Mouse (Mus musculus): ENCODE data around the gene Pfkl. TPM values are rescaled to one million over a fixed set of nuclear protein-coding genes. Genes with fewer than 3 reads are reported as not detected.
"Not testable (repeated sequence)": the region's sequence is repeated elsewhere in the genome, so short reads cannot be mapped to it uniquely, and the experiment has no call there.

Pfkl gene
- total and polyA plus RNA-seq, 3 experiments: 84.8 to 267 TPM; not detected in 1

DNA sequence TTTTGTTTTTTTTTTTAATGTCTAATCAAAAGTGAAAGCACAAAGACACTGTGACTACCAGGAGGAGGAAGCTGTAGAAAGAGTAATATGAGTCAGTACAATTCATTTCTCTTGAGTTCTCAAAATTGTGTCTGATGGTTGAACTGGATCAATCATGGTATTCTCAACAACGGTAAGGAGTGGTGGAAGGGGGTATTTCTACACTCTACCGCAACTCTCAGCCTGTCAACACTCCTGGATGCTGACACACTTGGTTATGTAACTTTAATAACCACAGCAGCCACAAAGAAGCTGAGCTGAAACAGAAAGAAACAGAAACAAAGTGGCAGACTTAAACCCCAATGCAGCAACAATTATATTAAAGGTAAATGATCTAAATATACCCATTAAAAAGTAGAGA lies 47.2 kb downstream of the Pfkl start:
- no peaks in the 10 kb centered on the region for H3K27me3 ChIP-seq (ENCODE audit: control insufficient read depth in 1 of 2, insufficient read depth in 2 of 2, low read length in 2 of 2)
- TF ChIP-seq MAX (IDR thresholded peaks at IDR 0.05; ENCODE audit: low read length) (no peak), POLR2AphosphoS2 (IDR thresholded peaks at IDR 0.05; ENCODE audit: low read length) (no peak), E2F4 (IDR thresholded peaks at IDR 0.05; ENCODE audit: borderline replicate concordance, low read depth, low read length) (no peak), ZMIZ1 (IDR thresholded peaks at IDR 0.05; ENCODE audit: low read depth, low read length) (no peak), SIN3A (IDR thresholded peaks at IDR 0.05; ENCODE audit: low read length) (no peak), GABPA (IDR thresholded peaks at IDR 0.05; ENCODE audit: low read depth, low read length) (no peak)
- H3K9me3 ChIP-seq (replicated peaks; ENCODE audit: insufficient read depth, low read length): no peaks in the 10 kb centered on the region

DNA sequence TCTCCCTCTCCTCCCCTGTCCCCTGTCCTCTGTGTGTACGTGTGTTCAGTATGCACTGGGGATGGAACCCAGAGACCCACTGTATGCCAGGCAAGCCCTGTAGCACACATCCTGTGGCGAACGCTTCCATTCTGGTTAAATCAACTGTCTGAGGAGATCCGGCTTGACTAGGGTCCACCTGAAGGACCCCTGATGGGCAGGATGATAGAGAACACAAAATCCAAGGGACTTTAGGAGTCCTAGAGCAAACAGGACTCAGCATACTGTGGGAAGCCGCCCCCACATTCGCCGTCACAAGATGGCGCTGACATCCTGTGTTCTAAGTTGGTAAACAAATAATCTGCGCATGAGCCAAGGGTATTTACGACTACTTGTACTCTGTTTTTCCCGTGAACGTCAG lies 59.4 kb downstream of the Pfkl start:
- H3K4me1 ChIP-seq (ENCODE audit: control insufficient read depth in 1 of 2, insufficient read depth in 2 of 2, low read length in 2 of 2); H3K27me3 ChIP-seq (ENCODE audit: control insufficient read depth in 1 of 2, insufficient read depth in 2 of 2, low read length in 2 of 2); H3K36me3 ChIP-seq (ENCODE audit: control insufficient read depth in 1 of 2, insufficient read depth in 2 of 2, low read length in 2 of 2); H3K79me2 ChIP-seq (ENCODE audit: control insufficient read depth, insufficient read depth, low read length, poor library complexity); H3K9me3 ChIP-seq (replicated peaks; ENCODE audit: insufficient read depth, low read length): not testable (repeated sequence)
- Histone ChIP-seq H3K9ac (ENCODE audit: control insufficient read depth, low read depth, low read length, poor library complexity, severe bottlenecking) (peak overlapping the region; percentile 100), H3K27ac (ENCODE audit: control insufficient read depth, low read depth, low read length) (peak overlapping the region; percentile 94), H3K4me3 (ENCODE audit: control insufficient read depth in 1 of 2, insufficient read depth in 1 of 2, low read depth in 2 of 2, low read length in 2 of 2) (peak overlapping the region; percentile 57 to 97)
- TF ChIP-seq HCFC1 (IDR thresholded peaks at IDR 0.05; ENCODE audit: low read depth, low read length) (peak; percentile 52; the same call in 1 of the 2 replicates), POLR2A (IDR thresholded peaks at IDR 0.05; ENCODE audit: control insufficient read depth in 1 of 2, insufficient read depth in 1 of 2, low read depth in 1 of 2, low read length in 2 of 2, poor library complexity in 1 of 2) (0 out of 4 replicates have a peak, but pooled peaks of 1 of the 2 experiments have one; percentile 24)
- peak; percentile 68 for DNase-seq (ENCODE audit: low read depth, low spot score)

More for the DNA sequence above, 47.2 kb downstream of the Pfkl start:
- no peak for DNase-seq (ENCODE audit: low read depth, low spot score)
- no peak overlapping the region for H3K4me3 ChIP-seq (ENCODE audit: control insufficient read depth in 1 of 2, insufficient read depth in 1 of 2, low read depth in 2 of 2, low read length in 2 of 2)
- H3K79me2 ChIP-seq (ENCODE audit: control insufficient read depth, insufficient read depth, low read length, poor library complexity): no peaks in the 10 kb centered on the region
- no peaks in the 10 kb centered on the region; a peak in 1 of 4 replicates for H3K36me3 ChIP-seq (ENCODE audit: control insufficient read depth in 1 of 2, insufficient read depth in 2 of 2, low read length in 2 of 2)
- no peak overlapping the region for H3K27ac ChIP-seq (ENCODE audit: control insufficient read depth, low read depth, low read length)
- peaks cover 0 to 2% of the 10 kb centered on the region in 2 experiments; a peak in 1 of 4 replicates for H3K4me1 ChIP-seq (ENCODE audit: control insufficient read depth in 1 of 2, insufficient read depth in 2 of 2, low read length in 2 of 2)
- H3K9ac ChIP-seq (ENCODE audit: control insufficient read depth, low read depth, low read length, poor library complexity, severe bottlenecking): no peak overlapping the region

DNA sequence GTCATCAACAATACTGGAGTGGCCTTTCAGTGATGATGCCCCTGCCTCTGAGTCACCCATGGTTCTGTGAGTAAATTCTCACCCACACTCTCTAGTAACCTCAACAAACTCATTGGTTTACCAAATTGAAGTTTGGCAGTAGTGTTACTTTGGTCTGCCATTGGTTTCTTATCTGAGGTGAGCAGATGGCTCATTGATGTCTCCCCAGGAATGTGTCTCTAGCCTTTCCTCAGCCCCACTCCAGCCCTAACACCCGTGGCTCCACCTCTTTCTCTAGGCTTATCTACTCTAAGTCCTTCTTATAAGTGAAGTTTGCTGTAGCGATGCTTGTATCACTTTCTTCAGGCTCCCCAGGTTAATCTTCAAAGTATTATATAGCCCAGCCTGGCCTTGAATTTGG lies 70.2 kb downstream of the Pfkl start:
- Histone ChIP-seq H3K79me2 (ENCODE audit: control insufficient read depth, insufficient read depth, low read length, poor library complexity) (no peaks in the 10 kb centered on the region), H3K27me3 (ENCODE audit: control insufficient read depth in 1 of 2, insufficient read depth in 2 of 2, low read length in 2 of 2) (no peaks in the 10 kb centered on the region)
- TF ChIP-seq MEF2A (IDR thresholded peaks at IDR 0.05; ENCODE audit: extremely low read depth, insufficient replicate concordance, low read depth, low read length, poor library complexity, severe bottlenecking) (no peak), UBTF (IDR thresholded peaks at IDR 0.05; ENCODE audit: borderline replicate concordance, insufficient read depth, low read depth, low read length) (no peak), NRF1 (IDR thresholded peaks at IDR 0.05; ENCODE audit: insufficient read depth, low read depth, low read length, poor library complexity, severe bottlenecking) (no peak), MAZ (IDR thresholded peaks at IDR 0.05; ENCODE audit: low read depth, low read length) (no peak), SIN3A (IDR thresholded peaks at IDR 0.05; ENCODE audit: low read length) (no peak; the same call in 1 of the 2 replicates), KAT2A (conservative IDR thresholded peaks at IDR 0.05; ENCODE audit: low read depth, low read length) (no peak), JUND (IDR thresholded peaks at IDR 0.05; ENCODE audit: low read depth, low read length) (0 out of 2 replicates have a peak, but pooled peaks have one; percentile 23), POLR2AphosphoS5 (IDR thresholded peaks at IDR 0.05; ENCODE audit: borderline replicate concordance, low read depth, low read length) (no peak), POLR2A (IDR thresholded peaks at IDR 0.05; ENCODE audit: control insufficient read depth in 1 of 2, insufficient read depth in 1 of 2, low read depth in 1 of 2, low read length in 2 of 2, poor library complexity in 1 of 2) (no peak), POLR2AphosphoS2 (IDR thresholded peaks at IDR 0.05; ENCODE audit: low read length) (no peak), ZKSCAN1 (IDR thresholded peaks at IDR 0.05; ENCODE audit: low read depth, low read length) (no peak), RAD21 (IDR thresholded peaks at IDR 0.05; ENCODE audit: low read depth, low read length) (no peak), MYB (IDR thresholded peaks at IDR 0.05; ENCODE audit: low read depth, low read length) (no peak), SMC3 (IDR thresholded peaks at IDR 0.05; ENCODE audit: low read depth, low read length) (no peak), TBP (IDR thresholded peaks at IDR 0.05; ENCODE audit: low read depth, low read length) (no peak), CHD2 (IDR thresholded peaks at IDR 0.05; ENCODE audit: low read length) (no peak), RCOR1 (IDR thresholded peaks at IDR 0.05; ENCODE audit: low read depth, low read length) (0 out of 2 replicates have a peak, but pooled peaks have one; percentile 29), CHD1 (IDR thresholded peaks at IDR 0.05; ENCODE audit: low read depth, low read length) (no peak), USF1 (IDR thresholded peaks at IDR 0.05; ENCODE audit: low read depth, low read length) (no peak), USF2 (IDR thresholded peaks at IDR 0.05; ENCODE audit: borderline replicate concordance in 1 of 2, insufficient read depth in 1 of 2, low read depth in 1 of 2, low read length in 2 of 2) (no peak)

More for the DNA sequence above, 70.2 kb downstream of the Pfkl start:
- peaks cover 0 to 24% of the 10 kb centered on the region in 2 experiments; a peak in 2 of 4 replicates for H3K36me3 ChIP-seq (ENCODE audit: control insufficient read depth in 1 of 2, insufficient read depth in 2 of 2, low read length in 2 of 2)
- H3K4me3 ChIP-seq (ENCODE audit: control insufficient read depth in 1 of 2, insufficient read depth in 1 of 2, low read depth in 2 of 2, low read length in 2 of 2): no peak overlapping the region
- peak overlapping the region; percentile 87 for H3K27ac ChIP-seq (ENCODE audit: control insufficient read depth, low read depth, low read length)
- H3K9me3 ChIP-seq (replicated peaks; ENCODE audit: insufficient read depth, low read length): no peaks in the 10 kb centered on the region
- H3K4me1 ChIP-seq (ENCODE audit: control insufficient read depth in 1 of 2, insufficient read depth in 2 of 2, low read length in 2 of 2): peaks cover 12 to 28% of the 10 kb centered on the region in 2 experiments; a peak in 3 of 4 replicates
- no peak overlapping the region; the same call in 1 of the 2 replicates for H3K9ac ChIP-seq (ENCODE audit: control insufficient read depth, low read depth, low read length, poor library complexity, severe bottlenecking)
- DNase-seq (ENCODE audit: low read depth, low spot score): peak; percentile 87

All from MEL (cell line).